Mouse (Mus musculus): Measurements from ENCODE around the gene Atp6v0d1.
A peak's percentile ranks its signal among the peaks of the same experiment; 100 is the strongest.
"Not testable (repeated sequence)": the region's sequence is repeated elsewhere in the genome, so short reads cannot be mapped to it uniquely, and the experiment has no call there.

Gene Atp6v0d1

DNA sequence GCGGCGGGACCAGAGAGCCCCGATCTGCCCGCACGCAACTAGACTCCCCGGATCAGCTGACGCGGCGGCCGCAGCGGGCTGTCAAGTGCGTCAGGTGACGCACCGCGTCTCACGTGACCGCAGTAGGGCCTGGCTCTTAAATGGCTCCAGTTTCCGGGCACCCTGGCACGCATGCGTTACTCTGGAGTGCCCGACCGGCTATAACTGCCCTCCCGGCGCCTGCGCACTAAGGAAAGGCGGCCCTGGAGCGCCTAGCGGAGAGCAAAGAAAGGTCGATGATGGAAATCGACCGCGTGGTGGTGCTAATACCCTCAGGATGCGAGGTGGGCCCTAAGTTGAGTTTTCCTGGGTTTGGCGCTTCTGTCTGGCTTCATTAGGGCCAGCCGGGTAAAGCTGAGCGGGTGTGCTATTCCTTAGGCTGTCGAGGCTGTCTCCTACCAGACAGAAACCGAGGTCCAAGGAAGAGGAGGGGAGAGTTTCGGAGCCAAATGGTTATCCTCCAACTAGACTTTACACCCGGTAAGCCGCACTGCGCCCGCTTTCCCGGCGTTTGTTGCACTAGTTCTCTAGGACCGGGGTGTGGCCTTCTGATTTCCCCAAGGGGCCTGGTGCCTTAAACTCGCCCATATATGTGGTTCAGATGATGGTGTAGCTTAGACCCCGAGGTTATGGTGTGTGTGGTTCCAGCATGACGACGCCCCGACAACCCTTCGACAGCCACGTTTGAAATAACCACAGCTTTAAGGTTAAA is at the start of gene Atp6v0d1:
Gene Atp6v0d1 (minus strand): TSS at position 96 of the 751 bp plus-strand sequence.
- DNase-seq (ENCODE audit: low spot score in 2 of 2) = peak; percentile 98 to 99

DNA sequence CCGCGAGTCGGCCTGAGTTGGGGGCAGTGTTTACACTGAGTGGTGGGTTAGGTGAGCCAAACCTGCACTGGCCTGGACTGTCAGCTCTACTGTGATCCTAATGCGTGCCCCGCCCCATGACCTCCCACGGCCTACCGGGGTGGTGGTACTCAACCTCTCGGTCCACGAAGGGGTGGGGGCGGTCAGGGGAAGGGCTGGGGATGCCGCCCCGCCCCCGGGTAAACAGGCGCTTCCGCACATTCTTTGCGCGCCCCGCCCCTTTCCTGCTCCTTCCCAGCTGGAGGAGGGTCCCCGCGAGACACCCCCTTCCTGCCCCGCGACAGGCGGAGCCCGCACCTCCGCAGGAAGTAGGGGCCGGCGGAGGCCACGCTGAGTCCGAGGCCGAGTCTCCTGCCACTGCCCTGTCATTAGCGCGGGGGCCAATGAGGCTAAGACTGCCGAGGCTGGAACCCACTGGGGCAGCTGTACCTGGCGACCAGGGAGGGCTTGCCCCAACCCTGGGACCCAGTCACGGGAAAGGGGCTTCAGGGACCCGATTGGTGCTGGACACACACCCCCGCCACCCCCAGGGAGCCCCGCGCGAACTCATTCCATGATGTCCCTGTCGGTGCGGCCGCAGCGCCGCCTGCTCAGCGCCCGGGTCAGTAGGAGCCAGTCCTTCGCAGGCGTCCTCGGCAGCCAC is 48.1 kb upstream of the Atp6v0d1 start:
- DNase-seq (ENCODE audit: low spot score in 2 of 2) = peak in 1 of 2 experiments; percentile 34

DNA sequence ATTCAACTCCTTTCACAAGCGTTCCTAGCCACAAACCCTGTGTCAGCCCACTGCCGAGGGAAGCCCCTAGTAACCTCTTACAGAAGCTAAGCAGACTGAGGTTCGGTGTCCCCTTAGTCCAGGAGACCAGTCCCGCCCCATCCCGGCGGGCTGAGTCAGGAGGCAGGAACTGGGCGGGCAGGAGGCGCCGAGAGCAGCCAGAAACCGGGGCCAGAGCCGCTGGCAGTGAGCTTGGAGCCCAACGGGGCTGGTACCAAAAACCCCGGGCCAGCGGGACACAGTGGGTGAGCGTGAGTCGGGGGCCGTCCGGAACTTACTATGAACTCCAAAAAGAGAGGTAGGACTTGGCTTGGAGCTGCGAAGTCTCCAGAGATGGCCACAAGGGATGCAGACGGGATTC is 47.2 kb upstream of the Atp6v0d1 start:
- no peak for DNase-seq (ENCODE audit: low spot score in 2 of 2)

DNA sequence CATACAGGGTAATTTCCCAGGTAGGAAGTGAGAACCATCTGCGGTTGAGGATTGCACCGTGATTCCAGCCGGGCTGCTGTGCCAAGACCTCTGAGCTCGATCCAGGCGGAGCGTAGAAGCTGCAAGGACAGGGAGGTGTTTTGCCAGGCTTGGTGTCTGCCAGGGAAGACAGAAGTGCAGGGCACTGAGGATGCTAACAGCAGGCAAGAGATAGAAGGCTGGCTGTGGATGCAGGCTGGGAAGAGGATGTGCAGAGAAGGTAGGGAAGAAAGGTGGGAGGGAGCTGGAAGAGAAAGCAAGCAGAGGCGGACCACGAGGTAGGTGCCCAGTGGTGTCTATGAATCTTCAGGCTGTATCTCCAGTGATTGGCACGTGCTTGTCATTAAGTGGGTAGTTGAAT is 46.0 kb upstream of the Atp6v0d1 start:
- DNase-seq (ENCODE audit: low spot score in 2 of 2) = no peak

DNA sequence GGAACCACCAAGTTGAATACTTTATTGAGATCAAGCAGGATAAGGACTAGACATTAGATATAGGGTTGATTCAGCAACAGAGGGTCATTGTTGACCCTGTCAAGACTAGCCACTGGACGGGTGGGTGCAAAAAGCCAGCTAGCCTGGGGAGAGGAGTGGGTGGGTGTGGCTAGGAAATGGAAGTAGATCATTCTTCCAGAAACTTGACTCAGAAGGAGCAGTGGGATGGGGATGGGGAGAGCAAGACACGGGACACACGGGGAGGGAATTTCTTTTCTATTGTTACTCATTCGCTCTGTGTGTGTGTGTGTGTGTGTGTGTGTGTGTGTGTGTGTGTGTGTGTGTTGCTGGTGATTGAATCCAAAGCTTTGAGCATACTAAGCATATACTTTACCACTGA is 43.9 kb upstream of the Atp6v0d1 start:
- DNase-seq (ENCODE audit: low spot score in 2 of 2) = no peak

DNA sequence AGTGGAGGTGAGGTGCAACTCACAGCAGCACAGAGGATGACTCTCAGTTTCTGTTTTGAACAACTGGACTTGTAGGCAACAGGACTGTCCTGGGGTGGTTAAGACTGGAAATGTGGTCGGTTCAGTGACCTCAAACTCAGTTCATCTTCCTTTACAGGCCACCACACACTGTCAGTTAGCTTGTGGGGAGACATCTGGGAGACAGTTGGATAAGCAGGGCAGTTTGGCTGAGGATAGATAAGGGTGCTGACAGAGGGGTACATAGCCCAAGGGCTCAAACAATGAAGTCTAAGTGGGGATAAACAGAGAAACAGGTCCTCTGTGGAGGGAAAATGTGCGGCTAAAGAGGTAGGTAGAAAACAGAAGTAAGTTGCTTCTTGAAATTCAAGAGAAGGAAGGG is 43.5 kb upstream of the Atp6v0d1 start:
- DNase-seq (ENCODE audit: low spot score in 2 of 2) = no peak

DNA sequence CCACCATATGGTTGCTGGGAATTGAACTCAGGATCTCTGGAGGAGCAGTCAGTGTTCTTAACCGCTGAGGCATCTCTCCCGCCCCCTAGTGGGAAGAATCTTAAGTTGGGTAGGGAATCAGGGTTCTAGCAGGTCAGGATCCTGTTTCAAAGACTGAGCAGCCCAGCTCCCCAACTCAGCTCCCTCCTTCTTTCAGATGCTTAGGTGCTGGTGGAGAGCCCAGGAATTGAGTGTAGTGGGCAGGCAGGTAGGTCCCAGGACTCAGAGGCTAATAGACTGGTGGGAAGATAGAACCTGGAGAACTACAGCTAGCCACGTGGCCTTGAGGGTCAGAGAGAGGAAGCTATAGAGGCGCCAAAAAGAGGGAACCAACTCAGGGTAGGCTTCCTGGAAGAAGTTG is 41.8 kb upstream of the Atp6v0d1 start:
- peak in 1 of 2 experiments; percentile 56 for DNase-seq (ENCODE audit: low spot score in 2 of 2)

DNA sequence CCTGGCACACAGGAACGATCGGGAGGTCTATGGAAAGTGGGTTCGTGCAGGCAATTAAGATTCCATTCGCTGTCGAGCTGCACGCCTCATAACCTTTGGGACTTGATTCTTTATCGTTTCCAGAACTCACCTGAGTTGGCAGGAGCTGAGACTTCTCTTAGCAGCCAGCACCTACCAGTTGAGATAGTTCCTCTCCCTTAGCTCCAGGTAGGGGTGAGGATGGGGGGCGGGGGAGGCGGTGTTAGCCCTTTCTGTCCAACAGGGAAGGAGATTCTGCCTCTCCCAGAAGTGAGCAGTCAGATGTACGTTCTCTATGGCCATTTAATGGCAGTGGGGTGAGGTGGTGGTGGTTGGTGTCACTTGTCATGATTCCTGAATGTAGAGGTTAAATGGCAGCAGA is 41.2 kb upstream of the Atp6v0d1 start:
- DNase-seq (ENCODE audit: low spot score in 2 of 2) = no peak

DNA sequence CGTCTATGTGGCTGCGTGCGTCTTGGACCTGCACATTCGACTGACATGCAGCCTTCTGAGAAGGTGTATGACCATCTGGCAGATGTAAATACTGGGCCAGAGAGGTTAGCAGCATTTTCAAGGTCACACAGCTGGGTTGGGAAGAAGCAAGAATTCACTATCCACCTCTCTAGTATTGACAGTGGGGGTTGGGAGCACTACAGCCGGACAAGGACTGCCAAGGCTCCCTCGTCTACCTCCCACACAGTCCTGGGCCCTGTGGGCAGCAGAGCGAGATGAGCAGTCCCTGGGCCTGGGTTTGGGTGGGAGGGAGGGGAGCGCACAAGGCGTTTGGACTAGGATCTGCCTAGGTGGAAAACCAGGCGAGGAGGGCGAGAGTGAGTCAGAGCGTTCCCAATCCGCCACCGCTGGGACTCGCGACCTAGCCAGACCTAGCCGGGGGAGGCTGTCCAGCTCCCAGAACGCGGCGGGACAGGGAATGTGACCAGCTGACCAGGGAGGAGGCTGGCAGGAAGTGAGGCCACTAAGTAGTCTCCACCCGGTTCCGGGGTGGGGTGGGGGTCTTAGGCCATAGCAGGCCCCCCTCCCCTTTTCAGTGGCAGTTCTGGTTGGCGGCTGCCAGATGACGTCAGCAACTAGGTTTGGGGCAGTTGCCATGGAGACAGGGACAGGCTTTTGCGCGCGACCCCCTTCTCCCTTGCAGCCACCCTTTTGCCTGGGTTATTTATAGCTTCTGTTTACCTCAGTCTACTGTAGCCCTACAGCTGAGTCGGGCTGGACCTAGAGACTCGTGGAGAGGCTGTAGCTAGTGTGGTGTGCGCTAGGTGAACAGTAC is 40.6 kb upstream of the Atp6v0d1 start:
- DNase-seq (ENCODE audit: low spot score in 2 of 2) = peak in 1 of 2 experiments; percentile 54

DNA sequence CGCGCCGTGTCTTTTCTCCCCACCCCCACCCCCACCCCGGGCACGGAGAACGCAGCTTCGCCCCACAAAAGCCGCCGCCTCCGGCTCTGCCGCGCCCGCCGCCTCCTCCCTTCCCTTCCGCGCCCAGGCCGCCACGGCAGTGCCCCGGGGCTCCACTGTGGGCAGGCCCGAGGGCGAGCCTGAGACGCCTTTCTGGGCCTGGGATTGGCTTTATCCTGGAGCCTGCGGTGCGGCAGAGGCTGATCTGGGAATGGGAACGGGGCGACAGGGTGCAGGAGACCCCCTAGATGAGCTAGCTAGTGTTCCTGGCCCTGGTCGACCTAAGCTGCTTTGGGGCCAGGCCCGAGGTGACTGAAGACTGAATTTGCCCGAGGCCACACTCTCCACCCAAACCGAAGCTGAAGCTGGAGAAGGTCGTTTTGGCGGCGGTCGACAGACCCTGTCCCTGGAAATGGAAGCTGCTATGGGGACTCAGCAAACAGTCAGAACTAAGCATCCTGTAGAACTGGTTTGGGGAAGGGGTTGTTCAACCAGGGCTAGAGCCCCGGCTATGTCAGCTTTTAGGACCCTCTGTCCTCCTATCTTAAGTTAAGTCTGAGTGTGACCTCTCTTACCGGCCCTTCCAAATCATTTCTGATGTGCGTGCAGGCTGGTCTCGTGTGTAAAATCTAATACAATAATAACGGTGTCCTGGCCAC is 39.8 kb upstream of the Atp6v0d1 start:
- peak; percentile 38 to 48 for DNase-seq (ENCODE audit: low spot score in 2 of 2)

DNA sequence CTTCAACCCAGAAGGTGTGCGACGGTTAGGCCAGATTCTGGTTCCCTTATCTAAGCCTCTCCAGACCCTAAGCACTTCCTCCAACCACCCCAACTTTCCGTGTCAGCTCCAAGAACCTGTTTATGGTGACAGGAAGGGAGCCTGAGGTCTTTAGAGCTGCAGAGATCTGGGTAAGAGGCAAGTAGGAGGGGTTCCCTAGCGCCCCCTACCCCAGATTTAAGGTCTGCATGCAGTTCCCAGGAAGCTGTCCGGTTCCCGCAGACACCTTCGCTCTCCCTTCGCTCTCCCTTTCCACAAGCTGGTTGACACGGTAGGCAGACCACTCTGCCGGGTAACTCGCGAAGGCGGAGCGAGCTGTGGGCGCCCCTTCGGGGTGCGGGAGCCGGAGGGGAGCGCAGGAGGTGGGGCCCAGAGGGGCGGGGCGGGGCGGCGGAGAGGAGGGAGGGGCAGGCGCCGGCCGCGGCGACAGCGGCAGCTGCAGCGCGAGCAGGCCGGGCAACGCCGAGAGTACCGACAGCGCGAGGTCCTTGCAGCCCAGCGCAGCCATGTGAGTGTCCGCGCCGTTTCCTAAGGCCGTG is 39.0 kb upstream of the Atp6v0d1 start, which contains the start of gene Ripor1:
Gene Ripor1 (plus strand): TSS at position 452 of the 578 bp plus-strand sequence.
- DNase-seq (ENCODE audit: low spot score in 2 of 2) = peak; percentile 61 to 69

DNA sequence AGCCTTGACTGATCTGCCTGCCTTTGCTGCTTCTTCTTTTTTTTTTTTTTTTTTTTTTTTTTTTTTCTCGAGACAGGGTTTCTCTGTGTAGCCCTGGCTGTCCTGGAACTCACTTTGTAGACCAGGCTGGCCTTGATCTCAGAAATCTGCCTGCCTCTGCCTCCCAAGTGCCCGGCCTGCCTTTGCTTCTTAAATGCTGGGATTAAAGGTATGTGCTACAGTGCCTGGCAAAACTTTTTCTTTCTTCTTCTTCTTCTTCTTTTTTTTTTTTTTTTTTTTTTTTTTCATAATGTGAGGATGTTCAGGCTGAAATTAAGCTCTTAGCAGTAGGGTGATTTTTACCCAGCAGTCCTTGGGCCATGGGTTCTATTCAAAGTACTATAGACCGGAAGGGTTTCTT is 36.7 kb upstream of the Atp6v0d1 start:
- DNase-seq (ENCODE audit: low spot score in 2 of 2) = not testable (repeated sequence)

DNA sequence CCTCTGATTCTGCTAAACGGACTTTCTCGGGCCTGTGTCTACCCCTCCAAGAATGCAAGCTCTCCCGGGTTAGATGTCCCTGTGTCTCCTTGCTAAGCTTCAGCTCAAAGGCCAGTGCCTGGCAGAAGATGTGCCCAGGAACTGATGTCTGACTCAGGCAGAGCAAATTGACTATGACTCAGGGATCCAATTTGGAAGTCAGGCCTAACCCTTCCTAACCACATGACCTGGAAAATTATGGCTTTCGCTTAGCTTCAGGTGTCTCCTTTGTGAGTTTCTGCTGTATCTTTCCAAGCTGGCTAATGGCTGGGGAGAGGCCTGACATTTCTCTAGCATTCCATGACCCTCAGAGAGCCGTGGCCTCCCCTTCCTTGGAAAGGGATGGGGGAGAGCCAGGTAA is 35.5 kb upstream of the Atp6v0d1 start:
- no peak for DNase-seq (ENCODE audit: low spot score in 2 of 2)

DNA sequence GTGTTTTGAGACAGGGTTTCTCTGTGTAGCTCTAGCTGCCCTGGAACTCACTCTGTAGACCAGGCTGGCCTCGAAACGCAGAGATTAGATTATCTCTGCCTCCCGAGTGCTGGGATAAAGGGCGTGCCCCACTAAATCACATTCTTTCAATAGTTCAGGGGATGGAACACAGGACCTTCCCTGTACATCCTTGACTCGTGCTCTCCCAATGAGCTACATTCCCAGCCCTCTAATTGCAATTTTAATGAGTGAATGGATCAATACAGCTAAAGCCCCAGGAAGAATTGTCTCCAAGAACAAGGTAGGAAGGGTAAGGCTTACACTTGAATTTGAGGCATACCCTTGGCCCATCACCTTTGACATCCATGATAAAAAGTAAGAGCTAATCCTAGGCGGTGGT is 32.9 kb upstream of the Atp6v0d1 start:
- no peak for DNase-seq (ENCODE audit: low spot score in 2 of 2)

DNA sequence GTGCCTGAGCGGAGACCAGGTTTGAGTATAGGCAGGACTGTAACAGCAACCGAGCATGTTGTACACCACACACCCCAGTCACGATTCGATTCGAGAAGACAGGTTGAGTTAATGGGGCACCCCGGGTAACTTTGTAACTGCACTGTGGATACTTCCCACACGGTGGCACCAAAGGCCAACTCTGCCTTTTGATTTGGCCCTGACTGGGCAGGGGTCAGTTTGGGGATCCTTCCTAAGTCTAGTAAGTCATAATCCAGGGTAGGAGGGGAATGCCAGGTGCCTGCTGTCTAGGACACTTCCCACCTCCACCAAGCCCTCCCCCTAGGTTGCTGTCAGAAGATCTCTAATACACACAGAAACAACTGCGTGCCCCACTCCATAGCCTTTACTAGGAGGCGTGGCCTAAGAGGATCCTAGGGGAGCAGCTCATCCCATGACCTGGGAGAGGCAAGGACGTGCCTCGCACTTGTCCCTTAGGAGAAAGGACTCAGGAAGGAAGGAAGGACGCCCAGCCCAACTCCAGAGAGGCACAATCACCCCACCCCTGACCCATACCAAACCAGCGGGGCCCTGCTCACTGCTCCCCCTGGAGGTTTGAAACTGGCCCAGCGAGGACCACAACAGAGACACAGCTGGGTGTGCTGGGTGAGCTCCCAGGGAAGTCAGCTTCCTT is 30.7 kb upstream of the Atp6v0d1 start:
- DNase-seq (ENCODE audit: low spot score in 2 of 2) = peak; percentile 49 to 67

DNA sequence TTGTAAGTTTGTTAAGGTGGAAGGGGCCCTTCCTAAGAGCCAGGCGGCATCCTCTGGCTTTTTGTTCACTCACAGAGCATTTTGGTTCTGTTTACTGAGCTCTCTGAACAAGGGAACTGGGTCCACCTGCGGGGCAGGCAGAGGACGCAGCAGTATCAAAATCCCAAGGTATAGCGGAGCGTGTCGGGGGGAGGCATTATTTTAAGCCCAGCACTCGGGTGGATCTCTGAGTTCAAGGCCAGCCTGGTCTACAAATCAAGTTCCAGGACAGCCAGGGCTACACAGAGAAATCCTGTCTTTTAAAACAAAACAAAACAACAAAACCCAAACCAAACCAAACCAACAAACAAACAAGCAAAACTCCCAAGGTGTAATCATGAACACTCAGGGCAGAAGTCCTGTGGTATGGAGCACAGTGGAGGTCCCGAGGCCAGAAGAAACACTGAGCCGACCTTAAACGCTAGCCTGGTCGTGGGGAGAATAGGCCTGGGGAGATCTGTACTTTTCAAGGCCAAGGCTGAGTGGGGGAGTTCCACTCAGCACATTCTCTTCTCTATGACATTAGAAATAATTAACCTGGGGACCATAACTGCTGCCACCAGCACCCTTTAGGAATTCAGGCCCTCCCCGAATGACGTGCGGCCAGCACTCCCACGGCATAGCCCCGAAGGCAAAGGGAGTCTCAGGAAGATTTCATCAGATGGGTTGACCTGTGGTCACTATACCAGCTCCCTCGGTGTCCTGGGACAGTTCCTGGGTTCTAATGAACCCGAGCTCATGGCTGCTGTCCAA is 28.8 kb upstream of the Atp6v0d1 start:
- no peak for DNase-seq (ENCODE audit: low spot score in 2 of 2)

DNA sequence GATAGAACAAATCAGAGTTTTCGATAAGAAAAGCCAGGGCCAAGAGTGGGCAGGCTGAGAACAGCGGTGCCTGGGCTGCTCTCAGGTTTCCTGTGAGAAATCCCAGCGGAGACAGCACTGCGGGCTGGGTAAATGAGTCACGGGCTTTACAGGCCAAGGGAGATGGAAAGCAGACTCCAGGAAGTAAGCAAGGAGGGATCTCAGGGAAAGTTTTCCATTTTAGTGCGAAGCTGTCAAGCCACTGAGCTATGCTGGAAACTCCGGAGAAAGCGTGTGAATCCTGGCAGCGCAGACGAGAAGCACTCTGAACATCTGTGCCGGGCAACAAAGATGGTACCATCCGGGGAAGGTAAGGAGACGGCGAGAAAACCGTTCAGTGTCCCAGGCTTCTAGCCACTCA is 28.0 kb upstream of the Atp6v0d1 start:
- no peak for DNase-seq (ENCODE audit: low spot score in 2 of 2)

DNA sequence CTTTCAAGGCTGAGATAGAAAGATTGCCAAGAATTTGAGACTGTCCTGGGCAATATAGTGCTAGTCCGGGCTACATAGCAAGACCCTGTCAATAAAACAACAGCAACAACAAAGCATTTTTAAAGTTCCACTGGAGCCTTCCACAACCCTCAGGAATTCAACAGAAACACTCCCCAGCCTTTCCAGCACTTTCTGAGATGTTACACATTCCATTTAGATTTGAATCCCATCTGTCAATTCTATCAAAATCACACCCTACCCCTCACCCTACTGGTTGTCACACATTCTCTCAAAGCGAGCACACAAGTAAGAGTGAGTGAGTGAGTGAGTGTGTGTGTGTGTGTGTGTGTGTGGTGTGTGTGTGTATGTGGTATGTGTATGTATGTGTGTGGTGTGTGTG is 26.6 kb upstream of the Atp6v0d1 start:
- no peak for DNase-seq (ENCODE audit: low spot score in 2 of 2)

DNA sequence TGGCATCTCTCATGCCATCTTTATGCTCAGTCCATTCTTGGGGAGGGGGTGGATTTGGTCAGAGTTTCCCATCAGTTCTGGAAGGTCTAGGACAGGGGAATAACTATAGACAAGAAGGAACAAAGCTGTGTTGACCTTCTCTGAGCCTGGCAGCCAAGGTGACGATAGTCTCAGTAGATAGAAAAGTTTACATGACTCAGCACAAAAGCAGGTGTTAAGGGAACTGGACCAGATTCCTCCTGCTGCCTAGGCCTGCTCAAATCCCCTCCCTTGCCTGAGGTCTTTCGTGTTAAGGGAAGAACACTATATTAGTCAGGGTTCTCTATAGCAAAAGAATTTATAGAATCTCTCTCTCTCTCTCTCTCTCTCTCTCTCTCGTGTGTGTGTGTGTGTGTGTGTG is 13.9 kb upstream of the Atp6v0d1 start:
- no peak for DNase-seq (ENCODE audit: low spot score in 2 of 2)

DNA sequence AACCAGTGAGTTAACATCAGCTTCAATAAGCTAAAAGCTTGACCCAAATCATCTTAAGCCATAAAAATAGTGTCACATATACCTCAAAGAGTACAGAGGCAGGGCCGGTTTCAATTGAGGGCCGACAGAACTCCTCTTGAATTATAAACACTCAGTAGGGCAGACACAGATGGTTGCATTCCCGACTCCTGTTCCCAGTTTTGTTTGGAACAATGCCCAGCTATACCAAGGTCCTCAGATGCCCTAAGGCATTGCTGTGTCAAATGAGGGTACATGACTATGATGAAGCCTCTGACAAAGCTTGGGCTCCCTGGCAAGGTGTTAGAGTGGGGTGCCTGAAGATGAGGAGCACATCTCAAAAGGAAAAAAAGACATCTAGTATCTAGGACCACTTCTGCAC is 9.7 kb upstream of the Atp6v0d1 start:
- DNase-seq (ENCODE audit: low spot score in 2 of 2) = no peak

Measured in spleen, postnatal 14 days (tissue).